Mouse (Mus musculus) hindbrain, postnatal 0 days (tissue): ENCODE data around the gene Tmed10. TPM values are rescaled to one million over a fixed set of nuclear protein-coding genes. Genes with fewer than 3 reads are reported as not detected.

Experiments used
- ATAC-seq: fragments of 200-750 bp; cut with Nextera tagmentation; 2 replicates; pipeline ENCODE4 v1.8.0; 2017; ENCODE audit warnings: mild to moderate bottlenecking, moderate TSS enrichment, moderate library complexity
- DNase-seq: peaks from one replicate; pipeline ENCODE4 v3.0.0-alpha.2; 2015; ENCODE audit warnings: low spot score
- H3K27ac ChIP-seq: fragments of 300-500 bp; sonication (generic); 2 replicates; pipeline ENCODE4 v1.5.1; 2014; ENCODE audit warnings: mild to moderate bottlenecking
- H3K27me3 ChIP-seq: fragments of 300-500 bp; sonication (generic); 2 replicates; pipeline ENCODE4 v1.6.1; 2014; ENCODE audit warnings: low read length, mixed read lengths; ENCODE audit not compliant: insufficient read depth
- H3K36me3 ChIP-seq: fragments of 300-500 bp; sonication (generic); 2 replicates; pipeline ENCODE4 v1.6.1; 2014; ENCODE audit warnings: low read length, mixed read lengths; ENCODE audit not compliant: insufficient read depth
- H3K4me1 ChIP-seq: fragments of 300-500 bp; sonication (generic); 2 replicates; pipeline ENCODE4 v1.6.1; 2014; ENCODE audit warnings: antibody characterized with exemption, low read length, mixed read lengths; ENCODE audit not compliant: insufficient read depth
- H3K4me2 ChIP-seq: fragments of 300-500 bp; sonication (generic); 2 replicates; pipeline ENCODE4 v1.6.1; 2014; ENCODE audit warnings: low read depth, mild to moderate bottlenecking, low read length, moderate library complexity, mixed read lengths
- H3K4me3 ChIP-seq: fragments of 300-500 bp; sonication (generic); 2 replicates; pipeline ENCODE4 v1.5.1; 2014; ENCODE audit warnings: low read length
- H3K9ac ChIP-seq: fragments of 300-500 bp; sonication (generic); replicated peaks from 2 replicates; pipeline ENCODE4 v1.6.1; 2014; ENCODE audit warnings: mild to moderate bottlenecking, low read length, moderate library complexity, mixed read lengths
- H3K9me3 ChIP-seq: fragments of 300-500 bp; sonication (generic); 2 replicates; pipeline ENCODE4 v1.6.1; 2016; ENCODE audit warnings: low read length, mixed read lengths
- CTCF ChIP-seq: IDR thresholded peaks from 2 replicates; pipeline ENCODE4 v1.5.1; 2016; ENCODE audit warnings: antibody characterized with exemption, control low read depth, low read depth
- WGBS: fragments of 180-500 bp; shearing (Covaris S2); extraction: QIAGEN DNeasy Blood & Tissue Kit; methylation state at CpG from one replicate; pipeline ENCODE4 v1.1.7; 2014; 5-methylcytosine and 5-hydroxymethylcytosine counted together
- polyA plus RNA-seq: library from polyadenylated mRNA; unstranded; fragments of >200 nt; fragmentation: Nextera tagmentation; extraction: Ambion mirVana; gene quantifications from 2 replicates; pipeline ENCODE4 v1.2.1, GENCODE M21; 2015
- total RNA-seq: library from RNA; depleted of rRNA; stranded (reverse); fragments of >200 nt; gene quantifications from 2 replicates; pipeline ENCODE4 v1.2.3, GENCODE M21; 2014; rRNA removed

Tmed10 gene
- total and polyA plus RNA-seq, 2 experiments from 2014 or later = 55.0 to 222 TPM

DNA sequence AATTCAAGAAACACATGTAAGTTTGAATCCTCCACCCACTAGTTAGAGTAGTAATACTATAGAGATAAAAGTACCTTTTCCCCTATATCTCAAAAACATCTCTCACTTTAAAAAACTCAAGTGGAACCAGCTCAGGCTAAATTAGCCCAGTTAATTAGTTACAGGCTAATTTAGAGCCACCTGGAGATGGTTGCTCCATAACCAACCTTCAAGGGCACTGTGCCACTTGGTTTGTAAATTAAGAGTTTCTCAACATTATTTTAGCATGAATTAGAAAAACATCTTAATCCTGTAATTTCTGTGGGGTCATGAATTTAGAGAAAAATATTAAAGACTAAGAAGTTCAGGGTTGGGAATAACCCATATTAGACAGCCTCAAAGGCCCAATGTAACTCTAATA lies 83.1 kb downstream of the Tmed10 start:
- no peaks in the 10 kb centered on the region for H3K4me1 ChIP-seq
- no peak for ATAC-seq
- H3K4me2 ChIP-seq = no peak overlapping the region
- no peak for TF ChIP-seq CTCF
- H3K27ac ChIP-seq = no peak overlapping the region
- no peak overlapping the region for H3K9ac ChIP-seq
- no peak for DNase-seq
- H3K9me3 ChIP-seq = peaks cover 4% of the 10 kb centered on the region
- H3K27me3 ChIP-seq = no peaks in the 10 kb centered on the region
- H3K4me3 ChIP-seq = no peak overlapping the region
- no peaks in the 10 kb centered on the region for H3K36me3 ChIP-seq

- Histone ChIP-seq H3K9ac (no peak overlapping the region), H3K4me2 (no peak overlapping the region), H3K4me1 (no peaks in the 10 kb centered on the region), H3K36me3 (no peaks in the 10 kb centered on the region), H3K4me3 (no peak overlapping the region), H3K9me3 (peaks cover 4% of the 10 kb centered on the region), H3K27ac (no peak overlapping the region), H3K27me3 (no peaks in the 10 kb centered on the region)
- no peak for TF ChIP-seq CTCF
- ATAC-seq = no peak
- 81% methylated on average over 10 of the region's 10 CpGs for WGBS
- no peak for DNase-seq
Observed at GRCm38 (mm10) chr12:85290633-85291032, 84.0 kb downstream of the Tmed10 start.

Other genes with a start within 250 kb of the Tmed10 start
- 42.0 TPM in 2 replicates for gene Rps6kl1, start 223.6 kb downstream of the Tmed10 start, total RNA-seq
- gene Rps6kl1, start 223.6 kb downstream of the Tmed10 start, polyA plus RNA-seq = 29.3 and 30.8 TPM in 2 replicates
- gene Pgf, start 197.1 kb downstream of the Tmed10 start, total RNA-seq = 2.9 and 5.0 TPM in 2 replicates
- gene Pgf, start 197.1 kb downstream of the Tmed10 start, polyA plus RNA-seq = 10.0 TPM in 2 replicates
- gene Eif2b2, start 155.4 kb downstream of the Tmed10 start, total RNA-seq = 38.9 and 91.0 TPM in 2 replicates
- gene Eif2b2, start 155.4 kb downstream of the Tmed10 start, polyA plus RNA-seq = 86.6 and 87.9 TPM in 2 replicates
- gene Mlh3, start 104.2 kb downstream of the Tmed10 start, total RNA-seq = 5.5 and 9.9 TPM in 2 replicates
- gene Mlh3, start 104.2 kb downstream of the Tmed10 start, polyA plus RNA-seq = 4.9 and 5.1 TPM in 2 replicates
- 17.9 and 18.2 TPM in 2 replicates for gene Acyp1, start 86.4 kb downstream of the Tmed10 start, total RNA-seq
- 50.9 and 55.8 TPM in 2 replicates for gene Acyp1, start 86.4 kb downstream of the Tmed10 start, polyA plus RNA-seq
- gene Zc2hc1c, start 86.3 kb downstream of the Tmed10 start, total RNA-seq = 1.1 and 1.3 TPM in 2 replicates
- 1.4 and 1.5 TPM in 2 replicates for gene Zc2hc1c, start 86.3 kb downstream of the Tmed10 start, polyA plus RNA-seq
- 20.5 and 21.5 TPM in 2 replicates for gene Nek9, start 35.5 kb downstream of the Tmed10 start, total RNA-seq
- gene Nek9, start 35.5 kb downstream of the Tmed10 start, polyA plus RNA-seq = 8.9 and 10.5 TPM in 2 replicates
- 20.7 and 23.4 TPM in 2 replicates for gene Fos, start 99.0 kb upstream of the Tmed10 start, total RNA-seq
- 12.1 and 13.5 TPM in 2 replicates for gene Fos, start 99.0 kb upstream of the Tmed10 start, polyA plus RNA-seq
- 11.2 and 15.4 TPM in 2 replicates for gene Jdp2, start 224.2 kb upstream of the Tmed10 start, total RNA-seq
- 0.68 and 0.89 TPM in 2 replicates for gene Jdp2, start 224.2 kb upstream of the Tmed10 start, polyA plus RNA-seq